Mouse (Mus musculus): ENCODE data around the gene Slc4a4.

DNA sequence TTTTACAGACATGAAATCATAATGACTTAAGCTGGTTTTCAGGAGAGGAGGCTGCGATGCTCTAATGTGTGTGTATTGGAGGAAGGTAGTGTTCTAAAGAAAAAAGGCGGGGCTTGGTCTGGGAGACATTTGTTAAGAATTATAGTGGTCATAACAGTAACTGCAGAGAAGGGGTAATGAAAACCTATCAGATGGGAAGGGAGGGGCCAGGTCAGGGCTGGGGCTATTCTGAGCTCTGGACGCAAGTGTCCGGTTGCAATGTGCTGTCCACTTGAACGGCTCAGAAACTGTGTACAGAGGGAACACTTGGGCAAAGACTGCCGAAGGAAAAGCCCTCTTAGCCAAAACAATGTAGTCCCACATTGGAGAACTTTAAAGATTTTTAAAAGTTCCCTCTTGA, 52.5 kb downstream of the Slc4a4 start:
- TF ChIP-seq CTCF (IDR thresholded peaks at IDR 0.05; ENCODE audit: insufficient read depth, low read depth, low read length) (no peak), POLR2A (IDR thresholded peaks at IDR 0.05; ENCODE audit: insufficient read depth, low read depth, low read length) (no peak)

All from olfactory bulb, adult 2 months (tissue).